Mouse (Mus musculus) heart, embryonic 13.5 days (tissue): ENCODE measurements around the gene Uts2. TPM values are rescaled to one million over a fixed set of nuclear protein-coding genes. Genes with fewer than 3 reads are reported as not detected.

Experiments
- ATAC-seq: fragments of 200-750 bp; cut with Nextera tagmentation; 2 replicates; pipeline ENCODE4 v1.8.0; 2017; ENCODE audit warnings: moderate TSS enrichment; ENCODE audit not compliant: insufficient number of reproducible peaks, low FRiP score, low TSS enrichment; ENCODE audit errors: extremely low read depth
- H3K27ac ChIP-seq: fragments of 300-500 bp; sonication (generic); replicated peaks from 2 replicates; pipeline ENCODE4 v1.5.1; 2015; ENCODE audit warnings: moderate library complexity, mild to moderate bottlenecking, inconsistent platforms
- H3K27me3 ChIP-seq: fragments of 300-500 bp; sonication (generic); replicated peaks from 2 replicates; pipeline ENCODE4 v1.6.1; 2015; ENCODE audit warnings: mild to moderate bottlenecking, inconsistent platforms
- H3K36me3 ChIP-seq: fragments of 300-500 bp; sonication (generic); 2 replicates; pipeline ENCODE4 v1.6.1; 2015; ENCODE audit warnings: mild to moderate bottlenecking, inconsistent platforms
- H3K4me1 ChIP-seq: fragments of 300-500 bp; sonication (generic); 2 replicates; pipeline ENCODE4 v1.6.1; 2015; ENCODE audit warnings: inconsistent platforms
- H3K4me2 ChIP-seq: fragments of 300-500 bp; sonication (generic); 2 replicates; pipeline ENCODE4 v1.6.1; 2015; ENCODE audit warnings: inconsistent platforms, mild to moderate bottlenecking, moderate library complexity
- H3K4me3 ChIP-seq: fragments of 300-500 bp; sonication (generic); 2 replicates; pipeline ENCODE4 v1.5.1; 2015; ENCODE audit warnings: moderate library complexity, mild to moderate bottlenecking, inconsistent platforms
- H3K9ac ChIP-seq: fragments of 300-500 bp; sonication (generic); 2 replicates; pipeline ENCODE4 v1.6.1; 2015; ENCODE audit warnings: inconsistent platforms, mild to moderate bottlenecking, moderate library complexity
- H3K9me3 ChIP-seq: fragments of 300-500 bp; sonication (generic); 2 replicates; pipeline ENCODE4 v1.6.1; 2016; ENCODE audit warnings: inconsistent platforms
- WGBS: fragments of 180-500 bp; shearing (Covaris S2); methylation state at CpG from one replicate; pipeline ENCODE4 v1.1.7; 2015; ENCODE audit warnings: mixed read lengths; 5-methylcytosine and 5-hydroxymethylcytosine counted together
- polyA plus RNA-seq: library from polyadenylated mRNA; unstranded; fragments of >200 nt; fragmentation: Nextera tagmentation; extraction: Ambion mirVana; gene quantifications from 2 replicates; pipeline ENCODE4 v1.2.1, GENCODE M21; 2015

Uts2 gene
- polyA plus RNA-seq, 1 experiment from 2014 or later: not detected

DNA sequence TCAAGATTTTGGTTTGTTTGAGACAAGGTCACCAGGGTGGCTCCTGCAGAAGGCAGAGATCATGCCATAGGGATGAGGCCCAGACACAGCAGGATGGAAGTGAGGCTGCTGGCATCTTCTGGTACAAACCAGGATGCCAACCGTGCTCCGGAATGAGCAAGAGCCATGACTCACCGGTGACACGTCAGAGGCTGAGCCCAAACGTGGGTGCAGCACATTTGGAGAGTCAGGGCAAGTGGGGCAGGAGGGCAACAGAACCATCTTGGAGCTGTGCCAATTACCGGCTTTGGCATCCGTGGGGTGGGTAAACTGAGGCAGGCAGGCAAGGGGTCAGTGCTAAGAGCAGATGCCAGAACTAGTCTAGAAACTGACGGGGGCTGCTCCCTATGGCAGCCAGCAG, 23.6 kb upstream of the Uts2 start:
- Histone ChIP-seq H3K9me3 (no peaks in the 10 kb centered on the region), H3K4me2 (no peak overlapping the region), H3K27me3 (no peaks in the 10 kb centered on the region), H3K4me3 (no peak overlapping the region), H3K9ac (no peak overlapping the region), H3K4me1 (no peaks in the 10 kb centered on the region), H3K27ac (no peak overlapping the region), H3K36me3 (no peaks in the 10 kb centered on the region)
- ATAC-seq: no peak
- 74% methylated on average over 8 of the region's 8 CpGs for WGBS

DNA sequence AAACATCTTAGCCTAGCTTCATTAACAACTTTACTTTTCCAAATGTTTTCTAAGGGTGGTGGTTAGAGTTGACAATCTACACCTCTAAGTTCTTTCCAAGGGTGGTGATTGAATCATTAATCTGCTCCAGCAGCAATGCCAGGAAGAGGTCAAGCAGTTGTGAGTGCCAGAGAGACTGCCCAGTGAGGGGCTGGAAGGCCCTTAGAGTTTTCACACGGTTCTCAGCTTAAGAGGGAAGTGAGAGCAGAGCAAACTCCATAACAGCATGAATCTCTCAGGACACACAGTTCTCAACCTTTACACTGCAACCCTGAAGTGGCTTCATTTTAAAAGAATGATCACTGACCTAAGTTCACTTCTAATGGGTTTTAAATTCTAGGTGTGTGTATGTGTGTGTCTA, 21.8 kb upstream of the Uts2 start:
- WGBS: 28% methylated on average over 1 of the region's 1 CpGs
- Histone ChIP-seq H3K27me3 (no peaks in the 10 kb centered on the region), H3K4me3 (no peak overlapping the region), H3K36me3 (no peaks in the 10 kb centered on the region), H3K9me3 (no peaks in the 10 kb centered on the region), H3K9ac (no peak overlapping the region), H3K4me2 (no peak overlapping the region), H3K27ac (no peak overlapping the region), H3K4me1 (no peaks in the 10 kb centered on the region)
- no peak for ATAC-seq

DNA sequence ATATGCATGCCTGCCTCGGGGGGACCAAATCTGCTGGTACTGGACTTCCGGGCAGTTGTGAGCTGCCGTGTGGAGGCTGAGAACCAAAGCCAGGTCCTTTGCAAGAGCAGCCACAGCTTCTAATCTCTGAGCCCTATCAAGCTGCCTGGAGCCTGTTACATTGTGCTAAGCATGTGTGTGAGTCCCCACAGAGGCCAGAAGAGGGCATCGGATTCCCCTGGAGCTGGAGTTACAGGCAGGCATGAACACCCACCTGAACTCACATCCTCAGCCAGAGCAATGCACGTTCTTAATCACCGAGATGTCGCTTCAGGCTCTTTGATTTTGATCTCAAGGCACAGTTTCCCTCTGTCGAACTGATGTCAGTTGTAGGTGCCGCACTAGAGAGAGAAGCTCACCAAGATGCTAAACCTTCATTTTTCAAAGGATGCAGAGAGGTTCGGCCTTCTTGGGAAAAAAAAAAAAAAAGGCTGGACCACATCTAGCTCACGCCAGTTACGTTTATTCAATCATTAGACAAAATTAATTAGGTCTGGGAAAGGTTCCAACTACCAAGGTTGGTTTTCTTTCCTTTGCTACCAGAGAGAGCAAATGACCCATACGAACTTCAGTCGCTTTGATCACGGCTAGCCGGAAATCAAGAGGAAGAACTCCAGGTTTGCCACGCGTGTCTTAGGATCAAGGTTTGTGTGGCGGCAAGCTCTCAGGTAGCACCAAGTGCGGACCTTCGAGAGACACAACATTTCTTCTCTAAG, 18.6 kb upstream of the Uts2 start:
- no peaks in the 10 kb centered on the region for H3K9me3 ChIP-seq
- H3K36me3 ChIP-seq: no peaks in the 10 kb centered on the region
- H3K27ac ChIP-seq: no peak overlapping the region
- WGBS: 84% methylated on average over 21 of the region's 21 CpGs
- H3K9ac ChIP-seq: no peak overlapping the region
- H3K4me1 ChIP-seq: no peaks in the 10 kb centered on the region
- no peaks in the 10 kb centered on the region for H3K27me3 ChIP-seq
- no peak overlapping the region for H3K4me3 ChIP-seq
- ATAC-seq: no peak
- H3K4me2 ChIP-seq: no peak overlapping the region

DNA sequence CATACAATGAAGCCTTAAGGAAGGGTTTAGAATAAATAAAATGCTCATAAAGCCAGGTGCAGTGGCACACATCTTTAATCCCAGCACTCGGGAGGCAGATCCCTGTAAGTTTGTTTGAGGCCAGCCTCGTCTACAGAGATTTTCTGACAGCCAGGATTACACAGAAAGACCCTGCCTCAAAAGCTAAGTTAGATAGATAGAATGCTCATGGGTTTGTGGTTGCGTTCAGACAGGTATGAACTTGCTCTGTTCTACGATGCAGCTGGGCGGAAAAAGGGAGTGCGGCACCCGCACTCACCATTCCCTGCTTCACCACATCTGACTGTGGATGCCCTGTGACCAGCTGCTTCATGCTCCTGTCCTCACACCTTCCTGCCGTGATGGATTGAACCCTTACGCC, 17.4 kb upstream of the Uts2 start:
- no peaks in the 10 kb centered on the region for H3K4me1 ChIP-seq
- no peaks in the 10 kb centered on the region for H3K36me3 ChIP-seq
- no peaks in the 10 kb centered on the region for H3K9me3 ChIP-seq
- H3K4me3 ChIP-seq: no peak overlapping the region
- H3K27ac ChIP-seq: no peak overlapping the region
- no peak overlapping the region for H3K4me2 ChIP-seq
- H3K9ac ChIP-seq: no peak overlapping the region
- no peaks in the 10 kb centered on the region for H3K27me3 ChIP-seq
- WGBS: 66% methylated on average over 9 of the region's 9 CpGs
- ATAC-seq: no peak

DNA sequence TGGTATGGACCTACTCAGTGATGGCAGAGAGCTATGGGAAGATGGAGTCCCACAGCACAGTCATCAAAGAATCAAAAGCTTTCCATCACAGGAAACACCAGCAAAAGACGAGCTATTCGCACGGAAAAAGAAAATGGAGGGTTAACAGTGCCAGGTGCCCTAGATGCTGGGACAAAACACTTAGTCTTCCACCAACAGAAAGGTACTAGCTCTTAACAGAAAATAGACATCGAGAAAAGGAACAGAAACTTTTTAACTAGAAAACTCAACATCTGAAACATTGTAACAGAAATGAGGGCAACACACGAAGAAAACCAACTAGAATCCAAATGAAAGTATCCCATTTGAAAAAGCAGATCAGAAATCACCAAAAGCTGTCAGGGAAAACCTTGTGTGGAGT, 16.7 kb upstream of the Uts2 start:
- no peaks in the 10 kb centered on the region for H3K36me3 ChIP-seq
- H3K9ac ChIP-seq: no peak overlapping the region
- no peak overlapping the region for H3K4me2 ChIP-seq
- H3K9me3 ChIP-seq: no peaks in the 10 kb centered on the region
- H3K27ac ChIP-seq: no peak overlapping the region
- H3K4me1 ChIP-seq: no peaks in the 10 kb centered on the region
- no peak overlapping the region for H3K4me3 ChIP-seq
- WGBS: 79% methylated on average over 5 of the region's 5 CpGs
- ATAC-seq: no peak
- no peaks in the 10 kb centered on the region for H3K27me3 ChIP-seq

GRCm38 (mm10) chr4:150990148-150990547, 6.7 kb upstream of the Uts2 start:
- H3K4me2 ChIP-seq: no peak overlapping the region
- no peaks in the 10 kb centered on the region for H3K36me3 ChIP-seq
- no peaks in the 10 kb centered on the region for H3K9me3 ChIP-seq
- 44% methylated on average over 6 of the region's 6 CpGs for WGBS
- no peaks in the 10 kb centered on the region for H3K4me1 ChIP-seq
- H3K9ac ChIP-seq: no peak overlapping the region
- H3K27ac ChIP-seq: no peak overlapping the region
- ATAC-seq: no peak
- no peaks in the 10 kb centered on the region for H3K27me3 ChIP-seq
- H3K4me3 ChIP-seq: no peak overlapping the region

DNA sequence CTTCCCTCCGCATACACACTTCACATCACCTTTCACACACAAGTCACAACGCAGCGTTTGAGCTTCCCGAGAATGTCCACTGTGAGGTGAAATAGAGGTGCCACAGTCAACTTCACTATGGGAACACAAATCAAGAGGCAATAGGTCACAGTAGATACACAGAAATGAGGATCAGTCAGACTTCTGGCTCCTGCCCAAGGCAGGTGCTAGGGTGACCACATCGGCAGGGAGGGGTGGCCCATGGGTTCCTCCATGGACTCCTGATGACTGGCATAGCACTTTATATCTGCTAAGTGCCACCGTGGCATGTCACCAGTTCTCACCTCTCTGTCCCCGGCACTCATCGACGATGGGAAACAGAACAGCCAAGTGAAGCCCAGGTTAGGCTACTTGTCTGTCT, 1.7 kb downstream of the Uts2 start:
- Histone ChIP-seq H3K9ac (no peak overlapping the region), H3K4me2 (no peak overlapping the region), H3K27ac (no peak overlapping the region), H3K4me1 (no peaks in the 10 kb centered on the region), H3K4me3 (no peak overlapping the region), H3K27me3 (peaks cover 6% of the 10 kb centered on the region; the same call in 1 of the 2 replicates), H3K36me3 (no peaks in the 10 kb centered on the region), H3K9me3 (no peaks in the 10 kb centered on the region)
- WGBS: 83% methylated on average over 9 of the region's 9 CpGs
- no peak for ATAC-seq

DNA sequence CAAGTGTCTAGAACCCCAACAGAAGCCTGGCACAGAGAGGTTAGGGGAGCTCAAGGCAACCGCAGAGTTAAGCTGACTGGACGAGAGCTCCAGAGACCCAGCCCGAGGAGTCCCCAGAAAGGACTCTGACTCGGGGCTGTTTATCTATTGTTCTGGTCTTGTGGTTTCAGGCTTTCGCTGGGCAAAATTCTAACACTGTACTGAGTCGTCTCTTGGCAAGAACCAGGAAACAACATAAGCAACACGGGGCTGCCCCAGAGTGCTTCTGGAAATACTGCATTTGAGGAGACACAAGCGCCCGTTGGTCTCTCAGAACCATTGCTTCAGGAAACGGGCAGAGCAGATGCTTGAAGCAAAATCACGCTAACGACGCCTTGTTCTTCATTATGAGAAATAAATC, 4.5 kb downstream of the Uts2 start:
- H3K27ac ChIP-seq: no peak overlapping the region
- no peaks in the 10 kb centered on the region for H3K4me1 ChIP-seq
- H3K4me2 ChIP-seq: no peak overlapping the region
- 66% methylated on average over 13 of the region's 13 CpGs for WGBS
- H3K9ac ChIP-seq: no peak overlapping the region
- H3K9me3 ChIP-seq: no peaks in the 10 kb centered on the region
- no peak for ATAC-seq
- peaks cover 17% of the 10 kb centered on the region for H3K36me3 ChIP-seq
- no peak overlapping the region for H3K4me3 ChIP-seq
- H3K27me3 ChIP-seq: peaks cover 6% of the 10 kb centered on the region; the same call in 1 of the 2 replicates

- Histone ChIP-seq H3K27ac (no peak overlapping the region), H3K4me1 (no peaks in the 10 kb centered on the region), H3K9ac (no peak overlapping the region), H3K9me3 (no peaks in the 10 kb centered on the region), H3K4me3 (no peak overlapping the region), H3K27me3 (0 out of 2 replicates have a peak, but pooled peaks cover 2% of the 10 kb centered on the region), H3K36me3 (peaks cover 45% of the 10 kb centered on the region), H3K4me2 (no peak overlapping the region)
- 83% methylated on average over 13 of the region's 13 CpGs for WGBS
- no peak for ATAC-seq
These were observed 8.9 kb downstream of the Uts2 start for GRCm38 (mm10) chr4:151005656-151006318.

DNA sequence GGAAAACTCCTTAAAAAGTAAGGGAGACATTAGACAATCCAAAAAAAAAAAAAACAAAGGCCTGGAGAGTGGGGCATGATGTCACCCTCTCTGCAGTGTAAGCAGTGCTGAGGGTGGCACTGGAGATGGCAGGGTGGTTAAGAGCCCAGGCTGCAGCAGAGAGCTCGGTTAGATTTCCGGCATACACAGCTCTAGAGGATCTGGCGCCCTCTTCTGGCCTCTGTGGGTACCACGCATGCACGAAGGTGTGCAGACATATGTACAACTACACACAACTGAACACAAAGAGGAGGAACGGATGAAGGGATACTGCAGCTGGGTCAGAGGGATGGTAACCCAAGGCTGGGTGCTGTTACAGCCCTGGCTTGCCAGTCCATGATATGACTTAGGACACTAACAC, 10.0 kb downstream of the Uts2 start:
- H3K9me3 ChIP-seq: no peaks in the 10 kb centered on the region
- 52% methylated on average over 6 of the region's 6 CpGs for WGBS
- peaks cover 45% of the 10 kb centered on the region for H3K36me3 ChIP-seq
- no peaks in the 10 kb centered on the region for H3K4me1 ChIP-seq
- no peak overlapping the region for H3K27ac ChIP-seq
- no peak overlapping the region for H3K9ac ChIP-seq
- H3K4me2 ChIP-seq: no peak overlapping the region
- ATAC-seq: no peak
- H3K27me3 ChIP-seq: no peaks in the 10 kb centered on the region
- H3K4me3 ChIP-seq: no peak overlapping the region

DNA sequence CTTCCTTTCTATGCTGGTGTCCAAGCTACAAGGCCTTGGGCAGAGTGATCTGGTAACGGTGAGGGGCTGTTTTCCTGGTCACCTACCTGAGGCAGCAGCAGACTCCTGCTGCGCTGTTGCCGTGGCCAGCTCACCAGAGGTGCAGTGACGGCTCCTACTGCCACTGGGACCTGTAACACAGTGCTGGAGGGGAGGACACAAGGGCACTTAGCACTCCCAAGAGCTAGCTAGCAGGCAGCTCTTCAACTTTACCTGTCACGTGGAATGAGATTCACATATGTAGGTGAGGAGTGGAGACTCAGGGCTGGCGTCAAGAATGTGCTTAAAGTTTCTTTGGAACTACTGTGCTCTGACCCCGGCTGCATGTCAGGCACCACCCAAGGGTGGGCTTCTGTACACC, 13.4 kb downstream of the Uts2 start:
- Histone ChIP-seq H3K36me3 (peaks cover 47% of the 10 kb centered on the region), H3K27me3 (no peaks in the 10 kb centered on the region), H3K27ac (no peak overlapping the region), H3K9me3 (no peaks in the 10 kb centered on the region), H3K4me3 (no peak overlapping the region), H3K4me2 (no peak overlapping the region), H3K9ac (no peak overlapping the region), H3K4me1 (peaks cover 6% of the 10 kb centered on the region; the same call in 1 of the 2 replicates)
- WGBS: 86% methylated on average over 7 of the region's 7 CpGs
- no peak for ATAC-seq

DNA sequence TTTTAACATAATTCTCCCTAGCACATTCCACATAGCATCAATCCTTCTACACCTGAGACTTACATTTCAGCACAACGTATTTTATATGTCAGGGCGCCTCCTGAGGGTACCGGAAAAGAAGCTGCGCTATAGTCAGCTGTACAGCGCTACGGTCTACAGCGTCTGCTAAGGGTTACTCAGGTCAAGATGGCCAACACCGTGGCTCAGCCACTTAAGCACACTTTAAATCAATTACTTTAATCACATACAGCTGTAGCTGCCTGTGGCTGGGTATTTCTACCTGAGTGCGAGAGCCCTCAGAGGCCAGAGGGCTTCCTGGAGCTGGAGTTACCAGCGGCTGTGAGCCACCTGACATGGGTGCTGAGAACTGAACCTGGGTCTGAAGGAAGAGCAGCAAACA, 19.0 kb downstream of the Uts2 start:
- Histone ChIP-seq H3K9me3 (no peaks in the 10 kb centered on the region), H3K36me3 (peaks cover 39% of the 10 kb centered on the region), H3K4me2 (no peak overlapping the region), H3K9ac (no peak overlapping the region), H3K4me3 (no peak overlapping the region), H3K4me1 (peaks cover 14% of the 10 kb centered on the region), H3K27me3 (no peaks in the 10 kb centered on the region), H3K27ac (no peak overlapping the region)
- no peak for ATAC-seq
- 86% methylated on average over 10 of the region's 10 CpGs for WGBS
